Mouse (Mus musculus) MEL (cell line): ENCODE data around the gene Prl8a2. TPM values are rescaled to one million over a fixed set of nuclear protein-coding genes. Genes with fewer than 3 reads are reported as not detected.

Experiments
- DNase-seq: peaks from one replicate; pipeline ENCODE4 v3.0.0; 2011; ENCODE audit warnings: low read depth, low spot score
- H3K27ac ChIP-seq: 2 replicates; pipeline ENCODE4 v1.5.1; 2012; ENCODE audit warnings: low read depth, mild to moderate bottlenecking, control low read depth, low read length, moderate library complexity; ENCODE audit not compliant: control insufficient read depth
- H3K27me3 ChIP-seq, 2 experiments: fragments of 150-350 bp in 1 of 2; sonication (generic) in 1 of 2; 2 replicates each; pipeline ENCODE4 v1.6.1; 2012; ENCODE audit warnings: low read length in 2 of 2, mild to moderate bottlenecking in 2 of 2, improper control_type of control experiment in 1 of 2, moderate library complexity in 1 of 2; ENCODE audit not compliant: insufficient read depth in 2 of 2, control insufficient read depth in 1 of 2
- H3K36me3 ChIP-seq, 2 experiments: 2 replicates each; pipeline ENCODE4 v1.6.1; 2012 to 2014; ENCODE audit warnings: low read length in 2 of 2, improper control_type of control experiment in 1 of 2, inconsistent platforms in 1 of 2, mild to moderate bottlenecking in 1 of 2; ENCODE audit not compliant: insufficient read depth in 2 of 2, control insufficient read depth in 1 of 2
- H3K4me1 ChIP-seq, 2 experiments: fragments of 150-350 bp in 1 of 2; sonication (generic) in 1 of 2; 2 replicates each; pipeline ENCODE4 v1.6.1; 2012; ENCODE audit warnings: low read length in 2 of 2, improper control_type of control experiment in 1 of 2, mild to moderate bottlenecking in 1 of 2; ENCODE audit not compliant: insufficient read depth in 2 of 2, control insufficient read depth in 1 of 2
- H3K4me3 ChIP-seq, 2 experiments: fragments of 150-350 bp in 1 of 2; sonication (generic) in 1 of 2; 2 replicates each; pipeline ENCODE4 v1.5.1; 2012; ENCODE audit warnings: low read depth in 2 of 2, low read length in 2 of 2, mild to moderate bottlenecking in 2 of 2, moderate library complexity in 2 of 2, control low read depth in 1 of 2, improper control_type of control experiment in 1 of 2; ENCODE audit not compliant: control insufficient read depth in 1 of 2, insufficient read depth in 1 of 2
- H3K79me2 ChIP-seq: 2 replicates; pipeline ENCODE4 v1.6.1; 2012; ENCODE audit warnings: mild to moderate bottlenecking, low read length, moderate library complexity; ENCODE audit not compliant: control insufficient read depth, poor library complexity, insufficient read depth
- H3K9ac ChIP-seq: 2 replicates; pipeline ENCODE4 v1.6.1; 2012; ENCODE audit warnings: low read depth, mild to moderate bottlenecking, control low read depth, low read length, moderate library complexity; ENCODE audit not compliant: control insufficient read depth, poor library complexity, severe bottlenecking
- H3K9me3 ChIP-seq: fragments of 150-350 bp; sonication (generic); replicated peaks from 2 replicates; pipeline ENCODE4 v1.6.1; 2012; ENCODE audit warnings: mild to moderate bottlenecking, low read length, improper control_type of control experiment, moderate library complexity; ENCODE audit not compliant: insufficient read depth
- CHD1 ChIP-seq: IDR thresholded peaks from 2 replicates; pipeline ENCODE4 v1.6.1; 2012; ENCODE audit warnings: low read depth, mild to moderate bottlenecking, inconsistent platforms, low read length, improper control_type of control experiment
- ELF1 ChIP-seq: IDR thresholded peaks from 2 replicates; pipeline ENCODE4 v1.6.1; 2014; ENCODE audit warnings: low read depth, mild to moderate bottlenecking, inconsistent platforms, low read length, improper control_type of control experiment, moderate library complexity
- ETS1 ChIP-seq: IDR thresholded peaks from 2 replicates; pipeline ENCODE4 v1.6.1; 2012; ENCODE audit warnings: low read depth, mild to moderate bottlenecking, inconsistent platforms, low read length, improper control_type of control experiment, moderate library complexity
- GABPA ChIP-seq: IDR thresholded peaks from 2 replicates; pipeline ENCODE4 v1.6.1; 2012; ENCODE audit warnings: low read depth, mild to moderate bottlenecking, inconsistent platforms, low read length, improper control_type of control experiment, moderate library complexity
- MEF2A ChIP-seq: IDR thresholded peaks from 2 replicates; pipeline ENCODE4 v1.6.1; 2014; ENCODE audit warnings: low read depth, mild to moderate bottlenecking, inconsistent platforms, low read length, improper control_type of control experiment; ENCODE audit not compliant: poor library complexity, insufficient replicate concordance, severe bottlenecking; ENCODE audit errors: extremely low read depth
- MXI1 ChIP-seq: IDR thresholded peaks from 2 replicates; pipeline ENCODE4 v1.6.1; 2011; ENCODE audit warnings: mild to moderate bottlenecking, low read depth, low read length, improper control_type of control experiment
- MYB ChIP-seq: IDR thresholded peaks from 2 replicates; pipeline ENCODE4 v1.6.1; 2011; ENCODE audit warnings: mild to moderate bottlenecking, low read depth, low read length, improper control_type of control experiment
- MYC ChIP-seq: IDR thresholded peaks from 2 replicates; pipeline ENCODE4 v1.6.1; 2011; ENCODE audit warnings: low read depth, mild to moderate bottlenecking, low read length, improper control_type of control experiment, moderate library complexity
- NELFE ChIP-seq: IDR thresholded peaks from 2 replicates; pipeline ENCODE4 v1.6.1; 2011; ENCODE audit warnings: low read depth, low read length, improper control_type of control experiment
- POLR2AphosphoS5 ChIP-seq: IDR thresholded peaks from 2 replicates; pipeline ENCODE4 v1.6.1; 2012; ENCODE audit warnings: low read depth, borderline replicate concordance, mild to moderate bottlenecking, inconsistent platforms, low read length, moderate library complexity, mixed read lengths
- RCOR1 ChIP-seq: IDR thresholded peaks from 2 replicates; pipeline ENCODE4 v1.6.1; 2012; ENCODE audit warnings: low read depth, mild to moderate bottlenecking, inconsistent platforms, low read length, improper control_type of control experiment
- SIN3A ChIP-seq: IDR thresholded peaks from 2 replicates; pipeline ENCODE4 v1.6.1; 2012; ENCODE audit warnings: low read length, improper control_type of control experiment, inconsistent platforms
- SMC3 ChIP-seq: IDR thresholded peaks from 2 replicates; pipeline ENCODE4 v1.6.1; 2011; ENCODE audit warnings: low read depth, low read length, improper control_type of control experiment
- TAL1 ChIP-seq: IDR thresholded peaks from 2 replicates; pipeline ENCODE4 v1.6.1; 2012; ENCODE audit warnings: mild to moderate bottlenecking, inconsistent platforms, low read length, moderate library complexity, mixed read lengths
- UBTF ChIP-seq: IDR thresholded peaks from 2 replicates; pipeline ENCODE4 v1.6.1; 2012; ENCODE audit warnings: low read depth, mild to moderate bottlenecking, inconsistent platforms, low read length, improper control_type of control experiment, moderate library complexity, borderline replicate concordance; ENCODE audit not compliant: insufficient read depth
- USF2 ChIP-seq, 2 experiments: IDR thresholded peaks; 2 replicates each; pipeline ENCODE4 v1.6.1; 2011 to 2012; ENCODE audit warnings: improper control_type of control experiment in 2 of 2, low read length in 2 of 2, borderline replicate concordance in 1 of 2, inconsistent platforms in 1 of 2, low read depth in 1 of 2, mild to moderate bottlenecking in 1 of 2; ENCODE audit not compliant: insufficient read depth in 1 of 2
- ZMIZ1 ChIP-seq: IDR thresholded peaks from 2 replicates; pipeline ENCODE4 v1.6.1; 2012; ENCODE audit warnings: low read depth, mild to moderate bottlenecking, inconsistent platforms, low read length, improper control_type of control experiment, moderate library complexity
- ZNF384 ChIP-seq: IDR thresholded peaks from 2 replicates; pipeline ENCODE4 v1.6.1; 2012; ENCODE audit warnings: low read depth, mild to moderate bottlenecking, inconsistent platforms, low read length, improper control_type of control experiment
- polyA plus RNA-seq, 2 experiments: library from polyadenylated mRNA; stranded (reverse) in 1 of 2; unstranded in 1 of 2; fragments of >175 nt in 1 of 2; fragments of >200 nt in 1 of 2; gene quantifications; 2 replicates each; pipeline versions ENCODE4 v1.2.1 to v1.2.4; 2012; ENCODE audit warnings: low replicate concordance in 2 of 2, low read depth in 1 of 2; ENCODE audit not compliant: insufficient read length in 2 of 2, insufficient read depth in 1 of 2, missing spikeins in 1 of 2
- total RNA-seq: library from RNA; depleted of rRNA; stranded (reverse); fragments of 300-350 nt; gene quantifications from 2 replicates; pipeline ENCODE4 v1.2.3, GENCODE M21; 2012

The Prl8a2 gene
- total and polyA plus RNA-seq, 3 experiments, result not detected

GRCm38 (mm10) chr13:27334989-27335388 lies 10.5 kb upstream of the Prl8a2 start:
- Histone ChIP-seq H3K79me2 (no peaks in the 10 kb centered on the region), H3K36me3 (no peaks in the 10 kb centered on the region), H3K9me3 (no peaks in the 10 kb centered on the region), H3K4me3 (no peak overlapping the region), H3K27ac (no peak overlapping the region), H3K4me1 (no peaks in the 10 kb centered on the region), H3K9ac (no peak overlapping the region), H3K27me3 (no peaks in the 10 kb centered on the region)
- no peak for DNase-seq
- TF ChIP-seq ZMIZ1, result no peak
- TF ChIP-seq UBTF, result no peak
- no peak for TF ChIP-seq GABPA
- TF ChIP-seq SMC3, result no peak
- TF ChIP-seq ETS1, result no peak
- TF ChIP-seq USF2 (IDR thresholded peaks at IDR 0.05; ENCODE audit: borderline replicate concordance in 1 of 2, insufficient read depth in 1 of 2, low read depth in 1 of 2, low read length in 2 of 2), result no peak
- TF ChIP-seq RCOR1, result no peak
- no peak for TF ChIP-seq NELFE
- no peak for TF ChIP-seq MYB
- TF ChIP-seq SIN3A, result no peak
- TF ChIP-seq TAL1, result no peak
- TF ChIP-seq ELF1, result no peak
- no peak for TF ChIP-seq CHD1
- no peak for TF ChIP-seq MEF2A
- no peak for TF ChIP-seq MXI1
- no peak for TF ChIP-seq POLR2AphosphoS5
- TF ChIP-seq MYC, result no peak

GRCm38 (mm10) chr13:27342733-27343275 lies 2.7 kb upstream of the Prl8a2 start:
- Histone ChIP-seq H3K4me1 (no peaks in the 10 kb centered on the region), H3K27me3 (no peaks in the 10 kb centered on the region), H3K79me2 (no peaks in the 10 kb centered on the region), H3K9ac (no peak overlapping the region), H3K27ac (no peak overlapping the region), H3K9me3 (no peaks in the 10 kb centered on the region), H3K4me3 (no peak overlapping the region), H3K36me3 (no peaks in the 10 kb centered on the region)
- TF ChIP-seq ETS1 (no peak), ZNF384 (no peak), CHD1 (no peak), POLR2AphosphoS5 (no peak)
- DNase-seq, result no peak
